ENCODE assay signal across 8 mouse cellular contexts in genomic region chr17:15526986-15527810, GRCm38 (mm10). TPM values are rescaled to one million over a fixed set of nuclear protein-coding genes. Genes with fewer than 3 reads are reported as not detected.
DNase-seq lines count a peak whose midpoint lies in the region; ATAC-seq lines count a peak whose summit lies in the region.

Pdcd2 (minus strand) TSS chr17:15527301.

- H3K9ac ChIP-seq in lung, embryonic 16.5 days (ENCODE audit: low read length), result peak within 1 kb of the TSS; percentile 91

- peak; percentile 90 for DNase-seq in MEL-GATA-1-ER (ENCODE audit: extremely low read depth, low read depth)
- DNase-seq in cerebellum, adult 8-10 months, result peak; percentile 91
- DNase-seq in forelimb bud, embryonic 11.5 days (ENCODE audit: low read depth, low spot score), result peak; percentile 93
- peak; percentile 71 for DNase-seq in layer of hippocampus, adult 9-10 months (ENCODE audit: low spot score)
- peak; percentile 78 for DNase-seq in ovary, postnatal 10 days (ENCODE audit: low spot score)
- peak; percentile 86 to 89 for DNase-seq in thymus, postnatal 10 days (ENCODE audit: low spot score in 2 of 2)

- WGBS in lung, embryonic 16.5 days, result under 1% methylated on average over 51 of the region's 55 CpGs

- peak; percentile 96 for ATAC-seq in hematopoietic stem cell, adult 5-6 weeks (replicated peaks in 1 of 2; ENCODE audit: insufficient read depth in 1 of 2, low FRiP score in 2 of 2, low TSS enrichment in 1 of 2, low read depth in 1 of 2, poor library complexity in 2 of 2, severe bottlenecking in 2 of 2)
- ATAC-seq in lung, embryonic 16.5 days (ENCODE audit: low read depth), result peak; percentile 100

- H3K4me2 ChIP-seq in lung, embryonic 16.5 days (ENCODE audit: low read depth, low read length), result peak within 1 kb of the TSS; percentile 83

- peak within 1 kb of the TSS; percentile 86 for H3K4me3 ChIP-seq in lung, embryonic 16.5 days (ENCODE audit: low read length)

- peak within 1 kb of the TSS; percentile 88 for H3K27ac ChIP-seq in lung, embryonic 16.5 days (ENCODE audit: low read length)

- H3K4me1 ChIP-seq in lung, embryonic 16.5 days (replicated peaks; ENCODE audit: control insufficient read depth, insufficient read depth, low read length), result peaks cover 10% of the 10 kb centered on the region

- H3K36me3 ChIP-seq in lung, embryonic 16.5 days (ENCODE audit: control insufficient read depth, insufficient read depth, low read length), result peaks cover 9% of the 10 kb centered on the region

- no peaks in the 10 kb centered on the region for H3K9me3 ChIP-seq in lung, embryonic 16.5 days (ENCODE audit: control insufficient read depth, low read length)

- H3K27me3 ChIP-seq in lung, embryonic 16.5 days (ENCODE audit: control insufficient read depth, insufficient read depth, low read depth, low read length), result no peaks in the 10 kb centered on the region

RNA-seq across cellular contexts. Expression of gene Pdcd2, which starts in this region (rescaled TPM):
- total RNA-seq in hematopoietic stem cell, adult 5-6 weeks (2017), result 89.3 and 109 TPM in 2 replicates
- polyA plus RNA-seq in lung, embryonic 16.5 days (2015; fragmentation: Nextera tagmentation; extraction: Ambion mirVana), result 29.6 and 33.6 TPM in 2 replicates

Comparison
In these comparisons a context has a peak if more than half of its experiments do, and no peak if none do; other contexts are left out.
1. Peak in every context shown above with its lines: DNase-seq, ATAC-seq, H3K4me3 ChIP-seq and H3K27ac ChIP-seq.